Mouse (Mus musculus) megakaryocyte, embryonic 14.5 days (primary cell): Measurements from ENCODE around the gene Hnrnpdl. TPM values are rescaled to one million over a fixed set of nuclear protein-coding genes. Genes with fewer than 3 reads are reported as not detected.

Source experiments
- H3K27me3 ChIP-seq: replicated peaks from 2 replicates; pipeline ENCODE3; 2012; ENCODE audit warnings: inconsistent platforms
- H3K36me3 ChIP-seq: replicated peaks from 2 replicates; pipeline ENCODE3; 2012; ENCODE audit warnings: low read length, inconsistent platforms, mixed read lengths
- H3K4me1 ChIP-seq: 2 replicates; pipeline ENCODE4 v1.6.1; 2012; ENCODE audit warnings: inconsistent platforms
- H3K4me3 ChIP-seq: replicated peaks from 2 replicates; pipeline ENCODE3; 2012; ENCODE audit warnings: moderate library complexity, mild to moderate bottlenecking, inconsistent platforms
- H3K9me3 ChIP-seq: 2 replicates; pipeline ENCODE4 v1.6.1; 2012; ENCODE audit warnings: inconsistent platforms
- FLI1 ChIP-seq: IDR thresholded peaks from 2 replicates; pipeline ENCODE4 v1.6.1; 2012; ENCODE audit warnings: low read length, inconsistent platforms, mixed read lengths
- GATA1 ChIP-seq: IDR thresholded peaks from 3 replicates; pipeline ENCODE4 v1.6.1; 2012; ENCODE audit warnings: mixed read lengths, low read length, inconsistent platforms, borderline replicate concordance
- polyA plus RNA-seq: library from polyadenylated mRNA; stranded (reverse); fragments of >175 nt; gene quantifications from 2 replicates; pipeline ENCODE4 v1.2.3, GENCODE M21; 2012; ENCODE audit warnings: low replicate concordance; ENCODE audit not compliant: insufficient read depth

The Hnrnpdl gene
- polyA plus RNA-seq: 52.5 and 67.8 TPM in 2 replicates

GRCm38 (mm10) chr5:100039602-100040142, at the start of gene Hnrnpdl, which contains the start of gene Enoph1:
TSS of gene Hnrnpdl (minus strand) at chr5:100039664.
TSS of gene Enoph1 (plus strand) at chr5:100039985.
- Histone ChIP-seq H3K36me3 (peaks cover 34% of the 10 kb centered on the region), H3K9me3 (no peaks in the 10 kb centered on the region), H3K4me1 (peaks cover 69% of the 10 kb centered on the region), H3K4me3 (peak within 1 kb of the TSS; percentile 99), H3K27me3 (no peaks in the 10 kb centered on the region)
- no peak for TF ChIP-seq GATA1
- TF ChIP-seq FLI1: no peak

GRCm38 (mm10) chr5:100085097-100085496, 45.6 kb upstream of the Hnrnpdl start:
- TF ChIP-seq FLI1 (no peak), GATA1 (no peak)
- peaks cover 14% of the 10 kb centered on the region for H3K27me3 ChIP-seq

GRCm38 (mm10) chr5:100083953-100084562, 44.6 kb upstream of the Hnrnpdl start:
- no peak overlapping the region for H3K4me3 ChIP-seq
- no peaks in the 10 kb centered on the region for H3K36me3 ChIP-seq
- H3K4me1 ChIP-seq: peaks cover 6% of the 10 kb centered on the region
- peaks cover 23% of the 10 kb centered on the region for H3K9me3 ChIP-seq
- peaks cover 22% of the 10 kb centered on the region for H3K27me3 ChIP-seq
- TF ChIP-seq GATA1: no peak

More at GRCm38 (mm10) chr5:100085097-100085496, 45.6 kb upstream of the Hnrnpdl start:
- no peaks in the 10 kb centered on the region for H3K4me1 ChIP-seq
- no peak overlapping the region for H3K4me3 ChIP-seq
- H3K36me3 ChIP-seq: no peaks in the 10 kb centered on the region
- H3K9me3 ChIP-seq: peaks cover 23% of the 10 kb centered on the region

GRCm38 (mm10) chr5:100082006-100082405, 42.5 kb upstream of the Hnrnpdl start:
- TF ChIP-seq GATA1: no peak
- TF ChIP-seq FLI1: no peak
- H3K4me1 ChIP-seq: peaks cover 9% of the 10 kb centered on the region

GRCm38 (mm10) chr5:100079931-100080275, 40.4 kb upstream of the Hnrnpdl start:
- H3K4me3 ChIP-seq: no peak overlapping the region
- H3K4me1 ChIP-seq: peaks cover 9% of the 10 kb centered on the region
- H3K9me3 ChIP-seq: peaks cover 20% of the 10 kb centered on the region
- TF ChIP-seq GATA1 (no peak), FLI1 (no peak)
- peaks cover 20% of the 10 kb centered on the region for H3K27me3 ChIP-seq
- no peaks in the 10 kb centered on the region for H3K36me3 ChIP-seq

More at GRCm38 (mm10) chr5:100082006-100082405, 42.5 kb upstream of the Hnrnpdl start:
- H3K36me3 ChIP-seq: no peaks in the 10 kb centered on the region
- H3K4me3 ChIP-seq: peak overlapping the region; percentile 23
- H3K9me3 ChIP-seq: peaks cover 20% of the 10 kb centered on the region
- H3K27me3 ChIP-seq: peaks cover 24% of the 10 kb centered on the region

- H3K4me1 ChIP-seq: peaks cover 9% of the 10 kb centered on the region
- H3K36me3 ChIP-seq: no peaks in the 10 kb centered on the region
- H3K9me3 ChIP-seq: peaks cover 20% of the 10 kb centered on the region
- TF ChIP-seq FLI1: no peak
- TF ChIP-seq GATA1: no peak
- peak overlapping the region; percentile 30 for H3K4me3 ChIP-seq
- H3K27me3 ChIP-seq: peaks cover 20% of the 10 kb centered on the region
These were observed 39.8 kb upstream of the Hnrnpdl start for GRCm38 (mm10) chr5:100079040-100079930.

- peaks cover 32% of the 10 kb centered on the region for H3K36me3 ChIP-seq
- TF ChIP-seq GATA1 (no peak), FLI1 (no peak)
These were observed 35.1 kb upstream of the Hnrnpdl start for GRCm38 (mm10) chr5:100074571-100074970.

GRCm38 (mm10) chr5:100072557-100072956, 33.1 kb upstream of the Hnrnpdl start:
- TF ChIP-seq GATA1 (no peak), FLI1 (no peak)
- Histone ChIP-seq H3K27me3 (no peaks in the 10 kb centered on the region), H3K4me1 (peaks cover 5% of the 10 kb centered on the region; the same call in 1 of the 2 replicates), H3K36me3 (peaks cover 50% of the 10 kb centered on the region), H3K9me3 (no peaks in the 10 kb centered on the region), H3K4me3 (no peak overlapping the region)

More at GRCm38 (mm10) chr5:100074571-100074970, 35.1 kb upstream of the Hnrnpdl start:
- Histone ChIP-seq H3K27me3 (peaks cover 6% of the 10 kb centered on the region), H3K9me3 (no peaks in the 10 kb centered on the region), H3K4me1 (peaks cover 12% of the 10 kb centered on the region), H3K4me3 (no peak overlapping the region)

- no peaks in the 10 kb centered on the region for H3K27me3 ChIP-seq
- TF ChIP-seq GATA1 (no peak), FLI1 (no peak)
These were observed 32.1 kb upstream of the Hnrnpdl start for GRCm38 (mm10) chr5:100071541-100071940.

More at GRCm38 (mm10) chr5:100071541-100071940, 32.1 kb upstream of the Hnrnpdl start:
- Histone ChIP-seq H3K4me1 (peaks cover 5% of the 10 kb centered on the region; the same call in 1 of the 2 replicates), H3K4me3 (no peak overlapping the region), H3K9me3 (no peaks in the 10 kb centered on the region), H3K36me3 (peaks cover 60% of the 10 kb centered on the region)
